Mouse (Mus musculus) stomach, embryonic 15.5 days (tissue): ENCODE results near the gene Mmrn1. TPM values are rescaled to one million over a fixed set of nuclear protein-coding genes. Genes with fewer than 3 reads are reported as not detected.

Experiments
- ATAC-seq: fragments of 200-750 bp; cut with Nextera tagmentation; 2 replicates; pipeline ENCODE4 v1.8.0; 2017; ENCODE audit warnings: low read depth, moderate number of reproducible peaks, moderate TSS enrichment; ENCODE audit not compliant: insufficient read depth, low FRiP score
- H3K27ac ChIP-seq: fragments of 300-500 bp; sonication (generic); 2 replicates; pipeline ENCODE4 v1.5.1; 2015; ENCODE audit warnings: mild to moderate bottlenecking, inconsistent platforms
- H3K27me3 ChIP-seq: fragments of 300-500 bp; sonication (generic); replicated peaks from 2 replicates; pipeline ENCODE4 v1.6.1; 2015; ENCODE audit warnings: inconsistent platforms
- H3K36me3 ChIP-seq: fragments of 300-500 bp; sonication (generic); 2 replicates; pipeline ENCODE4 v1.6.1; 2015; ENCODE audit warnings: inconsistent platforms
- H3K4me1 ChIP-seq: fragments of 300-500 bp; sonication (generic); 2 replicates; pipeline ENCODE4 v1.6.1; 2015; ENCODE audit warnings: inconsistent platforms
- H3K4me2 ChIP-seq: fragments of 300-500 bp; sonication (generic); 2 replicates; pipeline ENCODE4 v1.6.1; 2015; ENCODE audit warnings: mild to moderate bottlenecking, inconsistent platforms
- H3K4me3 ChIP-seq: fragments of 300-500 bp; sonication (generic); replicated peaks from 2 replicates; pipeline ENCODE4 v1.5.1; 2015; ENCODE audit warnings: inconsistent platforms
- H3K9ac ChIP-seq: fragments of 300-500 bp; sonication (generic); 2 replicates; pipeline ENCODE4 v1.6.1; 2015; ENCODE audit warnings: inconsistent platforms
- H3K9me3 ChIP-seq: fragments of 300-500 bp; sonication (generic); 2 replicates; pipeline ENCODE4 v1.6.1; 2016; ENCODE audit warnings: inconsistent platforms
- WGBS: fragments of 180-500 bp; shearing (Covaris S2); methylation state at CpG from one replicate; pipeline ENCODE4 v1.1.7; 2015; 5-methylcytosine and 5-hydroxymethylcytosine counted together
- polyA plus RNA-seq: library from polyadenylated mRNA; unstranded; fragments of >200 nt; fragmentation: Nextera tagmentation; extraction: Ambion mirVana; gene quantifications from 2 replicates; pipeline ENCODE4 v1.2.1, GENCODE M21; 2015

Mmrn1 gene
- polyA plus RNA-seq, 1 experiment from 2014 or later: 3.8 TPM

- Histone ChIP-seq H3K4me3 (no peak overlapping the region), H3K9ac (no peak overlapping the region), H3K27me3 (no peaks in the 10 kb centered on the region), H3K4me1 (no peaks in the 10 kb centered on the region), H3K27ac (no peak overlapping the region), H3K9me3 (no peaks in the 10 kb centered on the region), H3K36me3 (no peaks in the 10 kb centered on the region), H3K4me2 (no peak overlapping the region)
- 52% methylated on average over 1 of the region's 1 CpGs for WGBS
- no peak for ATAC-seq
Measured at GRCm38 (mm10) chr6:60963726-60964125, 39.0 kb downstream of the Mmrn1 start.

- Histone ChIP-seq H3K27me3 (no peaks in the 10 kb centered on the region), H3K4me2 (no peak overlapping the region), H3K4me3 (no peak overlapping the region), H3K9me3 (no peaks in the 10 kb centered on the region), H3K36me3 (no peaks in the 10 kb centered on the region), H3K9ac (no peak overlapping the region), H3K4me1 (no peaks in the 10 kb centered on the region), H3K27ac (no peak overlapping the region)
- no peak for ATAC-seq
- WGBS: 71% methylated on average over 4 of the region's 4 CpGs
Measured at GRCm38 (mm10) chr6:60966931-60967330, 42.2 kb downstream of the Mmrn1 start.

- Histone ChIP-seq H3K9me3 (no peaks in the 10 kb centered on the region), H3K36me3 (no peaks in the 10 kb centered on the region), H3K4me3 (no peak overlapping the region), H3K4me2 (no peak overlapping the region), H3K27me3 (no peaks in the 10 kb centered on the region), H3K4me1 (no peaks in the 10 kb centered on the region), H3K27ac (no peak overlapping the region), H3K9ac (no peak overlapping the region)
- ATAC-seq: peak; percentile 56; the same call in 1 of the 2 replicates
- 58% methylated on average over 6 of the region's 6 CpGs for WGBS
Measured at GRCm38 (mm10) chr6:60969407-60969806, 44.6 kb downstream of the Mmrn1 start.

GRCm38 (mm10) chr6:60970811-60971210 is 46.0 kb downstream of the Mmrn1 start:
- Histone ChIP-seq H3K36me3 (no peaks in the 10 kb centered on the region), H3K4me1 (no peaks in the 10 kb centered on the region), H3K9ac (no peak overlapping the region), H3K9me3 (no peaks in the 10 kb centered on the region), H3K27me3 (no peaks in the 10 kb centered on the region), H3K27ac (no peak overlapping the region), H3K4me2 (no peak overlapping the region), H3K4me3 (no peak overlapping the region)
- 85% methylated on average over 2 of the region's 2 CpGs for WGBS
- ATAC-seq: no peak

GRCm38 (mm10) chr6:60978610-60979009 is 53.8 kb downstream of the Mmrn1 start:
- Histone ChIP-seq H3K9me3 (no peaks in the 10 kb centered on the region), H3K27me3 (no peaks in the 10 kb centered on the region), H3K36me3 (no peaks in the 10 kb centered on the region), H3K4me1 (no peaks in the 10 kb centered on the region), H3K4me3 (no peak overlapping the region), H3K27ac (no peak overlapping the region), H3K4me2 (no peak overlapping the region), H3K9ac (no peak overlapping the region)
- no peak for ATAC-seq
- WGBS: 81% methylated on average over 1 of the region's 1 CpGs

- ATAC-seq: no peak
- no peaks in the 10 kb centered on the region for H3K27me3 ChIP-seq
- H3K9ac ChIP-seq: no peak overlapping the region
- H3K4me3 ChIP-seq: no peak overlapping the region
- H3K27ac ChIP-seq: no peak overlapping the region
- H3K4me1 ChIP-seq: no peaks in the 10 kb centered on the region
- H3K4me2 ChIP-seq: no peak overlapping the region
- H3K36me3 ChIP-seq: no peaks in the 10 kb centered on the region
- H3K9me3 ChIP-seq: no peaks in the 10 kb centered on the region
- 75% methylated on average over 2 of the region's 2 CpGs for WGBS
Measured at GRCm38 (mm10) chr6:60979039-60979438, 54.3 kb downstream of the Mmrn1 start.

- H3K36me3 ChIP-seq: no peaks in the 10 kb centered on the region
- H3K27ac ChIP-seq: no peak overlapping the region
- no peaks in the 10 kb centered on the region for H3K27me3 ChIP-seq
- H3K4me3 ChIP-seq: no peak overlapping the region
- H3K9me3 ChIP-seq: no peaks in the 10 kb centered on the region
- H3K9ac ChIP-seq: no peak overlapping the region
- H3K4me1 ChIP-seq: no peaks in the 10 kb centered on the region
- ATAC-seq: no peak
- WGBS: 79% methylated on average over 1 of the region's 1 CpGs
- H3K4me2 ChIP-seq: no peak overlapping the region
Measured at GRCm38 (mm10) chr6:60984360-60984759, 59.6 kb downstream of the Mmrn1 start.

- WGBS: 40% methylated on average over 2 of the region's 2 CpGs
- H3K4me2 ChIP-seq: no peak overlapping the region
- no peak for ATAC-seq
Measured at GRCm38 (mm10) chr6:60985919-60986318, 61.1 kb downstream of the Mmrn1 start.

GRCm38 (mm10) chr6:60986914-60987313 is 62.1 kb downstream of the Mmrn1 start:
- H3K27ac ChIP-seq: no peak overlapping the region
- H3K36me3 ChIP-seq: no peaks in the 10 kb centered on the region
- H3K27me3 ChIP-seq: no peaks in the 10 kb centered on the region
- no peak overlapping the region for H3K4me3 ChIP-seq
- H3K4me2 ChIP-seq: no peak overlapping the region
- ATAC-seq: no peak
- no peaks in the 10 kb centered on the region for H3K4me1 ChIP-seq
- WGBS: 90% methylated on average over 11 of the region's 11 CpGs
- no peaks in the 10 kb centered on the region for H3K9me3 ChIP-seq
- H3K9ac ChIP-seq: no peak overlapping the region

More at GRCm38 (mm10) chr6:60985919-60986318, 61.1 kb downstream of the Mmrn1 start:
- H3K9ac ChIP-seq: no peak overlapping the region
- no peaks in the 10 kb centered on the region for H3K9me3 ChIP-seq
- no peak overlapping the region for H3K4me3 ChIP-seq
- no peaks in the 10 kb centered on the region for H3K36me3 ChIP-seq
- no peaks in the 10 kb centered on the region for H3K4me1 ChIP-seq
- H3K27ac ChIP-seq: no peak overlapping the region
- H3K27me3 ChIP-seq: no peaks in the 10 kb centered on the region

GRCm38 (mm10) chr6:60987804-60988203 is 63.0 kb downstream of the Mmrn1 start:
- Histone ChIP-seq H3K27me3 (no peaks in the 10 kb centered on the region), H3K27ac (no peak overlapping the region), H3K4me3 (no peak overlapping the region), H3K36me3 (no peaks in the 10 kb centered on the region), H3K9me3 (no peaks in the 10 kb centered on the region), H3K4me1 (no peaks in the 10 kb centered on the region), H3K9ac (no peak overlapping the region), H3K4me2 (no peak overlapping the region)
- ATAC-seq: no peak
- 81% methylated on average over 3 of the region's 3 CpGs for WGBS

- Histone ChIP-seq H3K27ac (no peak overlapping the region), H3K27me3 (no peaks in the 10 kb centered on the region), H3K4me1 (no peaks in the 10 kb centered on the region), H3K36me3 (no peaks in the 10 kb centered on the region), H3K9ac (no peak overlapping the region), H3K4me2 (no peak overlapping the region), H3K9me3 (no peaks in the 10 kb centered on the region), H3K4me3 (no peak overlapping the region)
- ATAC-seq: no peak
- 84% methylated on average over 1 of the region's 1 CpGs for WGBS
Measured at GRCm38 (mm10) chr6:60992366-60992765, 67.6 kb downstream of the Mmrn1 start.

GRCm38 (mm10) chr6:60993386-60994108 is 68.8 kb downstream of the Mmrn1 start:
- H3K27me3 ChIP-seq: no peaks in the 10 kb centered on the region
- H3K9me3 ChIP-seq: no peaks in the 10 kb centered on the region
- H3K4me1 ChIP-seq: no peaks in the 10 kb centered on the region
- no peak overlapping the region for H3K4me2 ChIP-seq
- ATAC-seq: no peak
- no peak overlapping the region for H3K4me3 ChIP-seq
- no peak overlapping the region for H3K9ac ChIP-seq
- no peak overlapping the region for H3K27ac ChIP-seq
- no peaks in the 10 kb centered on the region for H3K36me3 ChIP-seq
- WGBS: 61% methylated on average over 4 of the region's 4 CpGs

- Histone ChIP-seq H3K4me2 (peak overlapping the region; percentile 30; the same call in 1 of the 2 replicates), H3K4me1 (no peaks in the 10 kb centered on the region), H3K9ac (no peak overlapping the region), H3K36me3 (no peaks in the 10 kb centered on the region), H3K4me3 (no peak overlapping the region), H3K27ac (no peak overlapping the region), H3K27me3 (no peaks in the 10 kb centered on the region), H3K9me3 (no peaks in the 10 kb centered on the region)
- whole genome bisulfite sequencing: 35% methylated on average over 6 of the region's 6 CpGs
- ATAC-seq: no peak
Measured at GRCm38 (mm10) chr6:60994114-60994513, 69.3 kb downstream of the Mmrn1 start.
